7 mouse cellular contexts compared by ENCODE assay signal in the genomic region with DNA sequence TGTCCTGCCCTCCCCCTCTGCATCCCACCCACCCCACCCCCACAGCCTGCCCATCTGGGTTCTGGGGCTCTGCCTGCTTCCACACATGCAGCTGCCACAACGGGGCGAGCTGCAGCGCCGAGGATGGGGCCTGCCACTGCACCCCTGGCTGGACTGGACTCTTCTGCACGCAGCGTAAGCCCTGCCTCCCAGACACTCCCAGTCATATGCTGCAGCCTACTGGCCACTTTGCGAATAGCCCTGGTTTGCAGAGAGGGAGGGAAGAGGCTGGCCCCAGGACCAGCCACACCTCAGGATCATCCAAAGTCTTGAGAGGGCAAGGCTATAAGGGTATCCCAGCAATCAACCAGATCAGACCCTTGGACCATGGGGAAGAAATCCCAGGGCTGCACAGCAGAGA. TPM values are rescaled to one million over a fixed set of nuclear protein-coding genes. Genes with fewer than 3 reads are reported as not detected.
A peak's percentile ranks its signal among the peaks of the same experiment; 100 is the strongest.
DNase-seq lines count a peak whose midpoint lies in the region; TF ChIP-seq lines count a peak whose summit lies in the region.

No protein-coding gene starts in this region.

- no peak overlapping the region for H3K9ac ChIP-seq in CH12.LX (ENCODE audit: insufficient read depth, low read depth)

- TF ChIP-seq POLR2A in CH12.LX (IDR thresholded peaks at IDR 0.05; ENCODE audit: low read depth, low read length) = no peak
- no peak for TF ChIP-seq POLR2A in cortical plate, adult 2 months (IDR thresholded peaks at IDR 0.05; ENCODE audit: extremely low read depth, insufficient read depth, low read length)

- in situ Hi-C loops in CH12.LX (cut with MboI; ENCODE audit: low pct_ligation_motif_present, low pct_unique_long_range_greater_than_20kb, low sequenced_read_pairs) = loop anchor here (5.0 kb wide), 2 partner anchors 294 to 344 kb away; no protein-coding TSS in a partner anchor

- H3K79me2 ChIP-seq in CH12.LX (replicated peaks; ENCODE audit: control insufficient read depth, extremely low read depth, insufficient read depth, poor library complexity, severe bottlenecking) = no peaks in the 10 kb centered on the region; the same call in 1 of the 2 replicates

- dilution Hi-C loops in CH12.LX (cut with MboI; ENCODE audit: extremely low pct_ligation_motif_present, extremely low pct_unique_long_range_greater_than_20kb, low sequenced_read_pairs) = no loop called here

- H3K36me3 ChIP-seq in CH12.LX (replicated peaks in 1 of 2; ENCODE audit: control insufficient read depth in 1 of 2, insufficient read depth in 1 of 2, low read length in 1 of 2) = peaks cover 15 to 40% of the 10 kb centered on the region in 2 experiments

- H3K27ac ChIP-seq in CH12.LX (ENCODE audit: insufficient read depth, low read depth) = no peak overlapping the region
- no peak overlapping the region for H3K27ac ChIP-seq in cortical plate, adult 2 months (ENCODE audit: insufficient read depth, low read length)
- H3K27ac ChIP-seq in layer of hippocampus, adult 2 months = 0 out of 2 replicates have a peak overlapping the region, but pooled peaks have one; percentile 14

- TF ChIP-seq CTCF in CH12.LX (conservative IDR thresholded peaks at IDR 0.05 in 1 of 2, IDR thresholded peaks at IDR 0.05 in 1 of 2; ENCODE audit: low read depth in 2 of 2, low read length in 2 of 2) = peak; percentile 62 to 96
- peak; percentile 86 for TF ChIP-seq CTCF in cortical plate, adult 2 months (IDR thresholded peaks at IDR 0.05; ENCODE audit: extremely low read depth, insufficient read depth, low read length)
- TF ChIP-seq CTCF in layer of hippocampus, adult 2 months (conservative IDR thresholded peaks at IDR 0.05) = peak; percentile 85

- no peaks in the 10 kb centered on the region for H3K9me3 ChIP-seq in CH12.LX (replicated peaks; ENCODE audit: low read length)

- no peak overlapping the region for H3K4me2 ChIP-seq in CH12.LX (ENCODE audit: insufficient read depth, low read depth, poor library complexity, severe bottlenecking)

- intact Hi-C loops in heart, postnatal 14 days (cut with DNase I) = loop anchor here (2.0 to 5.0 kb wide), 2 partner anchors 296 to 344 kb away; no protein-coding TSS in a partner anchor

- peak; percentile 97 for TF ChIP-seq RAD21 in CH12.LX (IDR thresholded peaks at IDR 0.05; ENCODE audit: low read depth, low read length)

- no peaks in the 10 kb centered on the region for H3K27me3 ChIP-seq in CH12.LX (replicated peaks)

- TF ChIP-seq EP300 in CH12.LX (IDR thresholded peaks at IDR 0.05; ENCODE audit: low read length) = no peak

- no peak overlapping the region for H3K4me3 ChIP-seq in CH12.LX (replicated peaks in 1 of 3; ENCODE audit: low read depth in 2 of 3, low read length in 2 of 3, poor library complexity in 1 of 3)
- no peak overlapping the region for H3K4me3 ChIP-seq in cortical plate, adult 2 months (ENCODE audit: insufficient read depth, low read length)
- no peak overlapping the region for H3K4me3 ChIP-seq in layer of hippocampus, adult 2 months

- DNase-seq in CH12.LX (ENCODE audit: extremely low read depth) (peak; percentile 68), NIH3T3 (ENCODE audit: low read depth) (peak; percentile 27)
- DNase-seq in heart, postnatal 14 days = peak; percentile 31 to 69
- DNase-seq in layer of hippocampus, adult 2 months (ENCODE audit: low spot score in 2 of 2) = peak; percentile 53 to 54
- peak; percentile 75 for DNase-seq in lung, postnatal 10 days
- peak; percentile 83 for DNase-seq in retina, postnatal 1 day

- H3K4me1 ChIP-seq in CH12.LX (ENCODE audit: control insufficient read depth in 1 of 2, insufficient read depth in 2 of 2) = peaks cover 14 to 58% of the 10 kb centered on the region in 2 experiments
- H3K4me1 ChIP-seq in cortical plate, adult 2 months (ENCODE audit: control insufficient read depth, insufficient read depth, low read length) = no peaks in the 10 kb centered on the region

TF ChIP-seq in CH12.LX, 34 proteins besides CTCF, POLR2A, EP300 and RAD21:
- TF ChIP-seq USF1 (IDR thresholded peaks at IDR 0.05; ENCODE audit: low read depth, low read length) (no peak), TCF12 (IDR thresholded peaks at IDR 0.05; ENCODE audit: low read depth, low read length) (peak; percentile 13; the same call in 1 of the 2 replicates), SMC3 (IDR thresholded peaks at IDR 0.05; ENCODE audit: low read depth, low read length) (peak; percentile 91), ZC3H11A (IDR thresholded peaks at IDR 0.05; ENCODE audit: low read depth, low read length) (peak; percentile 59; the same call in 1 of the 2 replicates), MEF2A (IDR thresholded peaks at IDR 0.05; ENCODE audit: borderline replicate concordance, low read depth, low read length) (0 out of 2 replicates have a peak, but pooled peaks have one; percentile 21)

RNA-seq across cellular contexts. Expression of a gene that starts 46.4 kb away (rescaled TPM):
- total RNA-seq in CH12.LX (2012; rRNA removed) = 86.0 and 109 TPM in 2 replicates
- total RNA-seq in CH12.LX (2014; rRNA removed) = 168 TPM in 2 replicates
- polyA plus RNA-seq in CH12.LX (2012; ENCODE audit: insufficient read length, low read depth) = 189 and 193 TPM in 2 replicates
- polyA plus RNA-seq in cortical plate, adult 2 months (2012; rRNA removed) = 221 and 230 TPM in 2 replicates
- total RNA-seq in heart, postnatal 14 days (2021) = 100 to 1,000 TPM; 216 to 231 TPM
- 100 to 1,000 TPM; 218 to 232 TPM for total RNA-seq in layer of hippocampus, adult 2 months (2021)

Comparison
In these comparisons a context has a peak if more than half of its experiments do, and no peak if none do; other contexts are left out.
1. DNase-seq: peak in every context shown above with its lines; median percentile 83 in retina, postnatal 1 day; 75 in lung, postnatal 10 days; 68 in CH12.LX; 54 in layer of hippocampus, adult 2 months; 50 in heart, postnatal 14 days; 27 in NIH3T3.